Mouse (Mus musculus) testis, adult 2 months (tissue): ENCODE results near the gene E030018B13Rik.

ENCODE experiments used
- CTCF ChIP-seq: fragments of 200-500 bp; IDR thresholded peaks from 2 replicates; pipeline ENCODE4 v1.5.1; 2012; ENCODE audit warnings: low read depth, mild to moderate bottlenecking, inconsistent platforms, low read length, moderate library complexity; ENCODE audit not compliant: control insufficient read depth, insufficient read depth, insufficient replicate concordance
- POLR2A ChIP-seq: fragments of 200-500 bp; IDR thresholded peaks from 2 replicates; pipeline ENCODE4 v1.6.1; 2012; ENCODE audit warnings: low read depth, mild to moderate bottlenecking, inconsistent platforms, low read length, moderate library complexity; ENCODE audit not compliant: control insufficient read depth

- TF ChIP-seq CTCF (no peak), POLR2A (no peak)
Observed at GRCm38 (mm10) chr7:63897655-63898054, 19.0 kb upstream of the E030018B13Rik start.
